9 mouse cellular contexts compared by ENCODE assay signal in the genomic region with DNA sequence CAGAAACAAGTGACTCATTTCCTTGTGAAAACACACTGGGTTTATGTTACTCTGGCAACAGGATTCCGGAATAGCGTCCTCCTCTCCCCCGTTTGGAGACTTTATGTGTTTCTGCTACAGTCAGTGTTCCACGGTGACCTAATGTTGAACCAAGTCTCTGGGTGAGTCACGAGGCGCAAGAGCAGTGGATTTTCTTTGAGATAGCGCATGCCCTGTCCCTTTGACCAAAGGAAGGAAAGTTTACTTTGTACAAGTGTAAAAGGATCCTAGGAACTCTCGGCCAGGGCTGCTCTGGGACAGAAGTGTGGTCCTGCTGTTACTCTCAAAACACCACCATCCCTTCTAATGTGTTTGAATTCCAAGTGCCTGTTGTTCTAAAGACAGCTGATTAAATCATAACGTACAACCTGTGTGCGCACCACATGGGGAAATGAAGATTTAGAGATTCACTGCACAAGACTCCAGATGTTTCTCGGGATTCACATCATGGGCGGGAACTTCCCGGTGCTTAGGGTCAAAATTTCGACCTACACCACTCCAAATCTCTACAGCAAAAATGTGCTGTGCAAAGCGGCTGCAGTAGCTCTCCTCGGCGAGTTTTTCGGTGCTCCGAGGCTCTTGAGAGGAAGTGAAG.
DNase-seq lines count a peak whose midpoint lies in the region; ATAC-seq and TF ChIP-seq lines count a peak whose summit lies in the region.
"Had no signal": no experiment of that assay in that cellular context is flagged by ENCODE, and none has a peak within 500 bp of the region (broad histone marks: within the 10 kb centered on the region; RNA-seq: fewer than 3 reads in every experiment).

No protein-coding gene starts in this region.

- DNase-seq in hindbrain, embryonic 11.5 days (ENCODE audit: low spot score): peak; percentile 18
- no peak for DNase-seq in hindbrain, embryonic 14.5 days (ENCODE audit: low spot score)
- DNase-seq in embryo, embryonic 10.5 days (ENCODE audit: low spot score): peak; percentile 70
- DNase-seq in heart, adult 2 months: peak; percentile 58 to 80
- peak; percentile 97 for DNase-seq in kidney, postnatal 0 days (ENCODE audit: low spot score)
- peak; percentile 70 to 80 for DNase-seq in lung, adult 18-20 months
- no peak for DNase-seq in cerebellum, adult 18-20 months

- H3K27ac ChIP-seq in hindbrain, embryonic 11.5 days (ENCODE audit: low read depth, low read length): no peak overlapping the region
- H3K27ac ChIP-seq in hindbrain, embryonic 14.5 days: no peak overlapping the region
- H3K27ac ChIP-seq in heart, adult 2 months: peak overlapping the region; percentile 74
- H3K27ac ChIP-seq in kidney, postnatal 0 days: peak overlapping the region; percentile 83
- peak overlapping the region; percentile 88 for H3K27ac ChIP-seq in small intestine, adult 2 months (ENCODE audit: insufficient read depth, low read depth, low read length)

- H3K4me1 ChIP-seq in hindbrain, embryonic 11.5 days (replicated peaks; ENCODE audit: control insufficient read depth, insufficient read depth, low read length): no peaks in the 10 kb centered on the region
- no peaks in the 10 kb centered on the region for H3K4me1 ChIP-seq in hindbrain, embryonic 14.5 days (replicated peaks; ENCODE audit: control insufficient read depth, insufficient read depth, low read length)
- H3K4me1 ChIP-seq in heart, adult 2 months (ENCODE audit: control insufficient read depth, insufficient read depth, low read length): peaks cover 6% of the 10 kb centered on the region
- no peaks in the 10 kb centered on the region for H3K4me1 ChIP-seq in kidney, postnatal 0 days (replicated peaks; ENCODE audit: insufficient read depth, low read length)
- no peaks in the 10 kb centered on the region for H3K4me1 ChIP-seq in small intestine, adult 2 months (ENCODE audit: control insufficient read depth, insufficient read depth, insufficient read length, low read length)

- no peak overlapping the region for H3K4me2 ChIP-seq in hindbrain, embryonic 11.5 days (replicated peaks; ENCODE audit: low read depth, low read length)
- H3K4me2 ChIP-seq in hindbrain, embryonic 14.5 days (replicated peaks): no peak overlapping the region; the same call in 1 of the 2 replicates
- peak overlapping the region; percentile 45 for H3K4me2 ChIP-seq in kidney, postnatal 0 days (ENCODE audit: low read length)

- no peak for TF ChIP-seq EP300 in heart, adult 2 months (IDR thresholded peaks at IDR 0.05; ENCODE audit: insufficient read depth, low read depth, low read length)

- H3K27me3 ChIP-seq in hindbrain, embryonic 11.5 days (ENCODE audit: control insufficient read depth, insufficient read depth, low read length): no peaks in the 10 kb centered on the region
- H3K27me3 ChIP-seq in hindbrain, embryonic 14.5 days (ENCODE audit: control insufficient read depth, insufficient read depth, low read length): no peaks in the 10 kb centered on the region
- H3K27me3 ChIP-seq in heart, adult 2 months (ENCODE audit: control insufficient read depth, insufficient read depth, low read length): no peaks in the 10 kb centered on the region
- H3K27me3 ChIP-seq in kidney, postnatal 0 days (ENCODE audit: insufficient read depth, low read length): no peaks in the 10 kb centered on the region
- H3K27me3 ChIP-seq in small intestine, adult 2 months (ENCODE audit: control insufficient read depth, insufficient read depth, low read length): no peaks in the 10 kb centered on the region
- H3K27me3 ChIP-seq: CH12.LX had no signal

- 61% methylated on average over 19 of the region's 19 CpGs for WGBS in hindbrain, embryonic 11.5 days
- 70% methylated on average over 19 of the region's 19 CpGs for WGBS in hindbrain, embryonic 14.5 days
- WGBS in heart, adult 2 months: 19% methylated on average over 19 of the region's 19 CpGs
- 5% methylated on average over 19 of the region's 19 CpGs for WGBS in kidney, postnatal 0 days
- WGBS in small intestine, adult 2 months: 32% methylated on average over 19 of the region's 19 CpGs

- TF ChIP-seq CTCF in heart, adult 2 months (IDR thresholded peaks at IDR 0.05): no peak
- TF ChIP-seq CTCF in kidney, postnatal 0 days (IDR thresholded peaks at IDR 0.05; ENCODE audit: low read depth): no peak
- no peak for TF ChIP-seq CTCF in small intestine, adult 2 months (IDR thresholded peaks at IDR 0.05; ENCODE audit: extremely low read depth, insufficient read length, insufficient replicate concordance, low read depth, low read length)

- H3K36me3 ChIP-seq in hindbrain, embryonic 11.5 days (ENCODE audit: control insufficient read depth, insufficient read depth, low read length): no peaks in the 10 kb centered on the region
- H3K36me3 ChIP-seq in hindbrain, embryonic 14.5 days (replicated peaks; ENCODE audit: control insufficient read depth, insufficient read depth): no peaks in the 10 kb centered on the region
- H3K36me3 ChIP-seq in heart, adult 2 months (ENCODE audit: control insufficient read depth, insufficient read depth, low read length): peaks cover 4% of the 10 kb centered on the region
- H3K36me3 ChIP-seq in kidney, postnatal 0 days (ENCODE audit: insufficient read depth, low read length): no peaks in the 10 kb centered on the region
- H3K36me3 ChIP-seq in small intestine, adult 2 months (ENCODE audit: control insufficient read depth, insufficient read depth, low read length): no peaks in the 10 kb centered on the region

- H3K79me2 ChIP-seq in heart, adult 2 months (replicated peaks; ENCODE audit: control insufficient read depth, insufficient read depth, low read length): no peaks in the 10 kb centered on the region

- no peak overlapping the region for H3K9ac ChIP-seq in hindbrain, embryonic 11.5 days (ENCODE audit: low read depth, low read length)
- H3K9ac ChIP-seq in hindbrain, embryonic 14.5 days: no peak overlapping the region
- peak overlapping the region; percentile 6; the same call in 1 of the 2 replicates for H3K9ac ChIP-seq in heart, adult 2 months (ENCODE audit: low read depth, low read length)
- H3K9ac ChIP-seq in kidney, postnatal 0 days (ENCODE audit: low read depth, low read length): no peak overlapping the region

- intact Hi-C loops in heart, adult 2 months (cut with DNase I): loop anchor here (5.0 kb wide), 1 partner anchor 38 kb away; no protein-coding TSS in a partner anchor

- no peaks in the 10 kb centered on the region for H3K9me3 ChIP-seq in hindbrain, embryonic 11.5 days (ENCODE audit: control insufficient read depth, low read length)
- no peaks in the 10 kb centered on the region for H3K9me3 ChIP-seq in hindbrain, embryonic 14.5 days (ENCODE audit: control insufficient read depth, low read length)
- no peaks in the 10 kb centered on the region for H3K9me3 ChIP-seq in kidney, postnatal 0 days (replicated peaks; ENCODE audit: low read length)

- no peak overlapping the region for H3K4me3 ChIP-seq in hindbrain, embryonic 11.5 days (ENCODE audit: low read depth, low read length)
- H3K4me3 ChIP-seq in hindbrain, embryonic 14.5 days (replicated peaks; ENCODE audit: low read length): no peak overlapping the region
- peak overlapping the region; percentile 15 for H3K4me3 ChIP-seq in heart, adult 2 months
- H3K4me3 ChIP-seq in kidney, postnatal 0 days (replicated peaks; ENCODE audit: low read depth, low read length): no peak overlapping the region; the same call in 1 of the 2 replicates
- H3K4me3 ChIP-seq in small intestine, adult 2 months (ENCODE audit: low read depth, low read length): no peak overlapping the region

- TF ChIP-seq POLR2A in heart, adult 2 months (IDR thresholded peaks at IDR 0.05; ENCODE audit: insufficient read depth, low read depth, low read length): peak; percentile 45; the same call in 1 of the 2 replicates
- no peak for TF ChIP-seq POLR2A in small intestine, adult 2 months (IDR thresholded peaks at IDR 0.05; ENCODE audit: low read depth, low read length)

- no peak for ATAC-seq in hindbrain, embryonic 11.5 days (ENCODE audit: low FRiP score)
- ATAC-seq in hindbrain, embryonic 14.5 days (ENCODE audit: low FRiP score): no peak
- peak; percentile 89 for ATAC-seq in kidney, postnatal 0 days (replicated peaks; ENCODE audit: low FRiP score, low read depth)

Comparison
In these comparisons a context has a peak if more than half of its experiments do, and no peak if none do; other contexts are left out.
1. DNase-seq: peak in hindbrain, embryonic 11.5 days (single experiment), embryo, embryonic 10.5 days (single experiment), heart, adult 2 months (2 of 2), kidney, postnatal 0 days (single experiment) and lung, adult 18-20 months (2 of 2); none in hindbrain, embryonic 14.5 days (single experiment) and cerebellum, adult 18-20 months (0 of 2).
2. H3K27ac ChIP-seq: peak in heart, adult 2 months (single experiment), kidney, postnatal 0 days (single experiment) and small intestine, adult 2 months (single experiment); none in hindbrain, embryonic 11.5 days (single experiment) and hindbrain, embryonic 14.5 days (single experiment).